Mouse (Mus musculus) hindbrain, embryonic 12.5 days (tissue): ENCODE data around the gene Armt1. TPM values are rescaled to one million over a fixed set of nuclear protein-coding genes. Genes with fewer than 3 reads are reported as not detected.

ENCODE experiments used
- ATAC-seq: fragments of 200-750 bp; cut with Nextera tagmentation; 2 replicates; pipeline ENCODE4 v1.8.0; 2017; ENCODE audit warnings: moderate TSS enrichment; ENCODE audit not compliant: low FRiP score
- H3K27ac ChIP-seq: fragments of 300-500 bp; sonication (generic); 2 replicates; pipeline ENCODE4 v1.5.1; 2016; ENCODE audit warnings: mild to moderate bottlenecking
- H3K27me3 ChIP-seq: fragments of 300-500 bp; sonication (generic); 2 replicates; pipeline ENCODE4 v1.6.1; 2016; ENCODE audit warnings: mild to moderate bottlenecking
- H3K36me3 ChIP-seq: fragments of 300-500 bp; sonication (generic); 2 replicates; pipeline ENCODE4 v1.6.1; 2016; ENCODE audit warnings: mild to moderate bottlenecking
- H3K4me1 ChIP-seq: fragments of 300-500 bp; sonication (generic); 2 replicates; pipeline ENCODE4 v1.6.1; 2016
- H3K4me2 ChIP-seq: fragments of 300-500 bp; sonication (generic); replicated peaks from 2 replicates; pipeline ENCODE4 v1.6.1; 2016; ENCODE audit warnings: mild to moderate bottlenecking
- H3K4me3 ChIP-seq: fragments of 300-500 bp; sonication (generic); 2 replicates; pipeline ENCODE4 v1.5.1; 2016; ENCODE audit warnings: mild to moderate bottlenecking
- H3K9ac ChIP-seq: fragments of 300-500 bp; sonication (generic); 2 replicates; pipeline ENCODE4 v1.6.1; 2016; ENCODE audit warnings: mild to moderate bottlenecking, moderate library complexity
- H3K9me3 ChIP-seq: fragments of 300-500 bp; sonication (generic); replicated peaks from 2 replicates; pipeline ENCODE4 v1.6.1; 2016; ENCODE audit warnings: mild to moderate bottlenecking
- WGBS: fragments of 180-500 bp; shearing (Covaris S2); methylation state at CpG from one replicate; pipeline ENCODE4 v1.1.7; 2016; 5-methylcytosine and 5-hydroxymethylcytosine counted together
- polyA plus RNA-seq: library from polyadenylated mRNA; unstranded; fragments of >200 nt; fragmentation: Nextera tagmentation; extraction: Ambion mirVana; gene quantifications from 2 replicates; pipeline ENCODE4 v1.2.1, GENCODE M21; 2016

Armt1 gene
- polyA plus RNA-seq, 1 experiment from 2014 or later = 21.4 TPM

- ATAC-seq = no peak
- Histone ChIP-seq H3K27me3 (no peaks in the 10 kb centered on the region), H3K9me3 (no peaks in the 10 kb centered on the region), H3K4me3 (no peak overlapping the region), H3K4me2 (no peak overlapping the region), H3K9ac (no peak overlapping the region), H3K36me3 (no peaks in the 10 kb centered on the region), H3K4me1 (no peaks in the 10 kb centered on the region), H3K27ac (no peak overlapping the region)
- 42% methylated on average over 1 of the region's 1 CpGs for WGBS
Observed at GRCm38 (mm10) chr10:4492045-4492444, 59.8 kb downstream of the Armt1 start.

DNA sequence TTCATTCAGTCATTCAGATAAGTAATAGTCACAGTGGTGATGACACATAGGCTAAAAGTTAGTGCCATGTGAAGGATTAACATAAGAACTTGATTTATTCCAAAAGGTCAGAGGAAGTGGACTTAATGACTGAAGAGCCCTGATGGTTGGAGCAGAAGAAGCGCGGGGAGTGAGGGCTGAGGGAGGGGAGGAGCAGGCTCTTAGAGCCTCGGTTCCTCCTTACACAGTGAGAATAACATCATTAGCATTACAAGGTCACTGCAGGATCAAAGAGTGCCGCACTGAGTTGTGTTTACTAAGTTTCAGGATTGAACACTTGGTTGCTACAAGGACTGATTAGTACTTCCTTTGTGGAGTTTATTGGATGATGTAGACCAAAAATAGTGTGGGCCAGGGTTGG is 60.6 kb downstream of the Armt1 start:
- no peaks in the 10 kb centered on the region for H3K9me3 ChIP-seq
- ATAC-seq = no peak
- H3K4me1 ChIP-seq = no peaks in the 10 kb centered on the region
- H3K27me3 ChIP-seq = no peaks in the 10 kb centered on the region
- H3K4me2 ChIP-seq = no peak overlapping the region
- no peak overlapping the region for H3K9ac ChIP-seq
- H3K27ac ChIP-seq = no peak overlapping the region
- no peak overlapping the region for H3K4me3 ChIP-seq
- H3K36me3 ChIP-seq = no peaks in the 10 kb centered on the region
- WGBS = 10% methylated on average over 4 of the region's 4 CpGs

DNA sequence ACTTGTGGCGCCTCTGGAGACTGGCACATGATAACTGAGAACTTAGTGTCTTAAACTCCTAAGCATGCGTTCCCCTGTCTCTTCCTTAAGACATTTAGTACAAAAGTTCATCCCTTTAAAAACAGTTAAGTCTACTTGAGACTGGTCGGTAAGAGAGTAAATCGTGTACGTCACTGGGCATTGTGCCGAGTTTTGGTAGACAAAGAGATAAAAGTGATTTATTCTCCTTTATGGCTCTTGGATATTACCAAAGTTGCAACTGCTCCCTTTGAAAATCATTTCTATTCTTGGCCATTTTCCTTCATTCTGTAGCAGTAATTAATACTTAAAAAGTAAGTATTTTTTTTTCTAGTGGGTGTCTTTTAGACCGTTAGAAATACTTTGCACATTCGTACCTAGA is 71.0 kb downstream of the Armt1 start:
- H3K4me3 ChIP-seq = no peak overlapping the region
- no peak for ATAC-seq
- WGBS = 91% methylated on average over 8 of the region's 8 CpGs

More for the DNA sequence above, 71.0 kb downstream of the Armt1 start:
- Histone ChIP-seq H3K9ac (no peak overlapping the region), H3K4me1 (no peaks in the 10 kb centered on the region), H3K27me3 (no peaks in the 10 kb centered on the region), H3K36me3 (no peaks in the 10 kb centered on the region), H3K4me2 (no peak overlapping the region), H3K9me3 (no peaks in the 10 kb centered on the region), H3K27ac (no peak overlapping the region)

Other genes starting within 250 kb of the Armt1 start
- gene Akap12, start 166.1 kb upstream of the Armt1 start, polyA plus RNA-seq = 107 and 116 TPM in 2 replicates
- gene Zbtb2, start 44.4 kb upstream of the Armt1 start, polyA plus RNA-seq = 18.1 and 19.3 TPM in 2 replicates
- gene Rmnd1, start 79 bp upstream of the Armt1 start, polyA plus RNA-seq = 45.4 and 52.6 TPM in 2 replicates
- 0.45 and 0.77 TPM in 2 replicates for gene Ccdc170, start 50.0 kb downstream of the Armt1 start, polyA plus RNA-seq
- gene Esr1, start 179.1 kb downstream of the Armt1 start, polyA plus RNA-seq = 0.04 and 0.10 TPM in 2 replicates